Mouse (Mus musculus): ENCODE measurements at regions not wholly inside any gene's neighbourhood (a gene's known extent, or its start where the extent isn't known, plus 50 kb on each side); places are given as distances from the start of the nearest gene placed in this dataset. TPM values are rescaled to one million over a fixed set of nuclear protein-coding genes. Genes with fewer than 3 reads are reported as not detected.

GRCm38 (mm10) chr8:44466409-44467078 is 468.7 kb upstream of the Fat1 start:
- no peak for DNase-seq (ENCODE audit: low spot score)

DNA sequence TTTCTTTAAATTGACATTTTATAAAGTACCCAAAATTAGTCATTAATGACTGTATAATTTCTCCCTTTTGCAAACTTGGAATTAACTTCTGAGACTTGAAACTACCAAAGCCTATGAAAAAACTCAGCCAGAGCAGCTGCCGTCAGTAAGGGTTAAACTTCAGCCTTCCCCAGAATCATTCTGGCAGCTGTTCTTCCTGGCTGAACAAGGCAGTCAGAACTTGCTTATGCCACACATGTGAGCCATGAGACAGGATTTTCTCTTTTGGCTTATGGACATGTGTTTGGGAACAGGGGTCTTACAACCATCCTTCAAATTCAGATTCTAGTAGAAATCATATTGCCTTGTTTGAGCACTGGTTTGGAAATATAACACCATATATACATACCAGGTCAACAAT is 422.4 kb upstream of the Fat1 start:
- DNase-seq (ENCODE audit: low spot score) = no peak

- no peak for DNase-seq (ENCODE audit: low spot score)
Observed at GRCm38 (mm10) chr8:44525915-44526314, 409.3 kb upstream of the Fat1 start.

DNA sequence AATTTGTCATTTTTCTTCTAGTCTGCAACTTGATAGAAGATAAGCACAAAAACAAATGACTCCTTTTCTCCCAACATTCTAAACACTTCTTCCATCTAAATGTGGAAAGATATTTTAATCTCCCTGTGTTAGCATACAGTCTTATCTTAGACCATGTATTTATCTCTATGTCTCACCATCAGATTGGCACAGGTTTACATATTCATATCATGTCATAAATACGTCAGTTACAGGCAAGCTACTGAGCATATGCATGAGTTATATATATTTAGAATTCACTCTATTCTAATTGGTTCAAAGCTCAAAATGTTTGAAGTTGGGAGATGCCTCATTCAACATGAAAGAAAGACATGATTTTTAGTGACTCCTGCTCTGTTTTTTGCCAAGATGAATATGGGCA is 405.6 kb upstream of the Fat1 start:
- no peak for DNase-seq (ENCODE audit: low spot score)

- peak; percentile 11 for DNase-seq (ENCODE audit: low spot score)
Observed at GRCm38 (mm10) chr8:44548885-44549284, 386.4 kb upstream of the Fat1 start.

DNA sequence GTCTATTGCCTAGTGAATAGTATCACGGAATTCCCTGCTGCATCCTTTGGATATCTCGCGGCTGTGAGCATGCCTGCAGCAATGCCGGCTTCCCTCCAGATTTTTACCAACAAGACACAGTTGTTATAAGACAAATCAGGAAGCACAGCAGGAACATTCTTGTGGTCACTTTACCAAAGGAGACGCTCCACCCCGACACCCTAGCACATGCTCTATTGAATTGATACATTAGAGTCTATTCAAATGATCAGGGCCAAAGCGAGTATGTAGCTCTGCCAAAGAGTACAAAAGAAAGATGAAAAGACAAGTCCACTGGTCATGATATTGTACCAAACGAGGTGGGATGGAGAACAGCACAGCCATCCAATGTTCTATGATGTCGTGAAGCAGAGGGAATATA is 376.1 kb upstream of the Fat1 start:
- DNase-seq (ENCODE audit: low spot score) = no peak

- DNase-seq (ENCODE audit: low spot score) = no peak
Observed at GRCm38 (mm10) chr8:44576314-44576858, 358.9 kb upstream of the Fat1 start.

DNA sequence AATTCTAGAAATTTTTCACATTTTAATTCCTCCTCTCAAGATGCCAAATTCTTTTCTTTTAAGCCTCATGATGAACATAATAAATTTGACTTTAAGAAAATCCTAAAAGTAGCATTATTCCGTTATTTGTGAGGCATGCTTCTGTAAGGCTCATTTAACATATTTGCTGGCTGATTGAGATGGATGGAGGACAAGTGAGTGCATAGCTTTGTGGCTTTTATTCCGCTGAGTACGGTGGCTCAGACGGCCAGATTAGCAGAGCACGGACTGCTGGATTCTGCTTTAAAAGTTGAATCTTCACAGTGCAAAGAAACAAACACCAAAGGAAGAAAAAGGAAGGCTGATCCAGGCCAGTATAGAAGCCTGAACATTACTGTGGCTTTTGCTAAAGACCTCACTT is 358.3 kb upstream of the Fat1 start:
- no peak for DNase-seq (ENCODE audit: low spot score)

Small RNA genes in the stretch of these regions (microRNA-seq; reads per million reads assigned to microRNA genes)
- gene Gm26241 = not detected

All from heart, adult 8-10 months (tissue).